Mouse (Mus musculus) left cerebral cortex, postnatal 14 days (tissue): ENCODE results near the gene Cbx6. TPM values are rescaled to one million over a fixed set of nuclear protein-coding genes. Genes with fewer than 3 reads are reported as not detected.
A peak's percentile ranks its signal among the peaks of the same experiment; 100 is the strongest.
"Not testable (repeated sequence)": the region's sequence is repeated elsewhere in the genome, so short reads cannot be mapped to it uniquely, and the experiment has no call there.

ENCODE experiments used
- DNase-seq, 2 experiments: peaks; one replicate each; pipeline ENCODE4 v3.0.0; 2021 to 2022; ENCODE audit warnings: low spot score in 2 of 2, mixed read lengths in 1 of 2
- intact Hi-C: fragments of 180-260 bp; cut with DNase I; formaldehyde crosslinking; loops from one replicate; pipeline ENCODE4 v1.15.1; 2025
- total RNA-seq, 2 experiments: library from RNA; stranded (reverse); gene quantifications; 2 replicates each; pipeline ENCODE4 v1.2.3; 2021

Gene Cbx6
- total RNA-seq, 2 experiments from 2014 or later = 429 to 483 TPM

DNA sequence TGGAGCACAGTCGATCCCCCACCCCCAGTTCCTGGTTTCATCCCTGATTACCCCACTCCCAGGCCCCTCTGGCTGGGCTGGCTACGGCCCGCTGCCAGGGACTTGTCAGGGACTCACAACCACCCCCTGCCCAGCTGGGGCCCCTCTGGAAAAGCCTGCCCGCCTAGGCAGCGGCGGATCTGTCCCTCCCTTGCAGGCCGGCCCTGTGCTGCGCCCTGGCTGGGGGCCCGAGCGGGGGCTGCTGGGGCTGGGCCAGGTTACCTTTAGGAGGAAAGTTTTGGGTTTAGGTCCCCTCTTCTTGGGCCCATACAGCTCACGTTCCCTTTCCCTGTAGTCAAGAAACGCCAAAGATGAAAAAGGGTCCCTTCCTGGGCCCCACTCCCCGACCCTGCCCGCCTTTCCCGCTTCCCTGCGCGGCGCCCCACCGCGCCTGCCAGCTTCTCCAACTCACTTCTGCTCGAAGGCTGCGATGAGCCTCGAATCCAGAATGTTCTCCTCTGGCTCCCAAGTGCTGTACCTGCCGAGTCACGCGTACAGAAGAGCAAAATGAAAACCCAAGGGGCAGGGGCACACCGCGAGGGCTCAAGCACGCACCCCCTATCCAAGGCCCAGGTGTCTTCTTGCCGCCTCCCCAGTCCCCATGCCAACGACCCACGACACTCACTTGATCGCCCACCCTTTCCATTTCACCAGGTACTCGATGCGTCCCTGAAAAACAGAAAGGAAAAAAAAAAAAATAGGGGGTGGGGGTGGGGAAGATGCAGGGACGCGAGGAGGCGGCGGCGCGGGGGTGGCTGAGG lies 1.0 kb downstream of the Cbx6 start:
- DNase-seq = peak; percentile 27 to 31
- intact Hi-C loops = loop anchor here (1.0 to 10.0 kb wide), 3 partner anchors 50 to 251 kb away; no protein-coding TSS in a partner anchor

DNA sequence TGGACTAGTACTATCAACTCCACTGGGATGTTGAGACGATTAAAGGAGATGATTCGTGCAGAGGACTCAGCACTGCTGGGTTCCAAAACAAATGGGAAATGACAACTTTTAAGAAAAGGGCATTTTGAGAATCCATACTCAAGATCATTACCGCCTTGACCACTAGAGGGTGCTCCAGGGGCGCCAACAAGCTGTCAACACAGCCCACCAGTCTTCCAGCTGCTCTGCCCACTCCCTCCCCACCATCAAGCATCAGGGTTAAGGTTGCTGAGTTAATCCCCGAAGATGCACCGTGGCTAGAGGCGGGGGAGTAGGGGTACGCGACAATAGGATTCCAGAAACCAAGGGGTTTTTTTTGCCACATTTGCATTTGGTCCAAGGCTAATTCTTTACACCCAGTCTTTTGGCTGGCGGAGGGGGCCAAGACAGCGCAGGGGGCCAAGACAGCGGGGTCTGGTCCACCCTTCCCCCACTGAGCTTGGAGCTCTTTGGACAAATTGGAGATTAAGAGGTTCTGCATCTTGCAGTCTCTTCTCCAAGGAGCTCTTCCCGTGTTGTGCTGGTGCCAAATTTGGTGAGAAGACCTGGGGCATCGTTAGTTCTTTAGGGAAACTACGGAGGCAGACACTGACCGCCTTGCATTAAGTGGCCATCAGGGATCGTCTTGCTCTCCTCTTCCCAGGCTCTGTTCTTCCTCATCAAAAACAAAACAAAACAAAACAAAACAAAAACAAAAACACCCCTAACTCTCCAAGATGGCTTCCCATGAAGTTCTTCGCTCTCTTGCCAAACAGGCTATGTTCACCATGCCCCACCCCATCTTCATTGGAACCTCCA lies 2.2 kb downstream of the Cbx6 start:
- intact Hi-C loops = loop anchor here (5.0 to 10.0 kb wide), 2 partner anchors 100 to 253 kb away; no protein-coding TSS in a partner anchor
- DNase-seq = peak; percentile 88

DNA sequence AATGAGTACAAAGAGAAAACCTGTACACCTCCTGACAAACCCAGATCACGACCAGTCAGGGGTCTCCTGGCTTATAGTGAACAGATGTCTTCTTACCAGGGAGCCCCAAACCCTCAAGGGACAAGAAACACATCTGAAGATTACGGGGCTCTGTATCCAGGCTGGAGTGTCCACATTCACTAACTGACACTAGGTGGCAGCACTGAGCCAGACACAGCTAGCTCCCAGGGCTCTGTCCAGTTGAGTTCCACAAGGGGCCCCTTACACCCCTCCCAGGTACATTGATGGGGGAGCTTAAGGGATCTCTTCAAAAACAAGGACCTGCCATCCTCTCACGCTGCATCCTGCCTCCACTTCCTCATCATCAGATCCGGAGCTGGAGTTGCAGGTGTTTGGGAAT lies 4.1 kb downstream of the Cbx6 start:
- intact Hi-C loops = loop anchor here (2.0 to 10.0 kb wide), 3 partner anchors 76 to 254 kb away; no protein-coding TSS in a partner anchor
- DNase-seq = peak; percentile 88 to 89

DNA sequence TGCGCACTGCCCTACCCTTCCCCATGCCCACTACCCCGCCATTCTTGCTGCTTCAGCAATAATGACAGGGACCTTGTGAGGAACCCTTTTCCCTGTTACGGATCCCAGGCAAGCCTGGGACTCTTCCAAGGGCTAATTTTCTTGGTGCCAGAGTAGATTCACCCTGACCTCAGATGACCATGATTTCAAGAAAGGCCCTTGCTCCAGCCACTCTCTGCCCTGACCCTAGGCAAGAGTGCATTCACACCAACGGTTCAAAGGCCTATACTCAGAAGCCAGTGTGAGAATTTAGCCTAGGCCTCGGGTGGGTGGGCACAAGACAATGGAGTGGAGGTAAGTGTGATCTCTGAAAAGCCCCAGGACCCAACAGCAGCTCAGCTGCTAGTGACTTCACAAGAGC lies 5.1 kb downstream of the Cbx6 start:
- intact Hi-C loops = no loop called here
- no peak for DNase-seq

DNA sequence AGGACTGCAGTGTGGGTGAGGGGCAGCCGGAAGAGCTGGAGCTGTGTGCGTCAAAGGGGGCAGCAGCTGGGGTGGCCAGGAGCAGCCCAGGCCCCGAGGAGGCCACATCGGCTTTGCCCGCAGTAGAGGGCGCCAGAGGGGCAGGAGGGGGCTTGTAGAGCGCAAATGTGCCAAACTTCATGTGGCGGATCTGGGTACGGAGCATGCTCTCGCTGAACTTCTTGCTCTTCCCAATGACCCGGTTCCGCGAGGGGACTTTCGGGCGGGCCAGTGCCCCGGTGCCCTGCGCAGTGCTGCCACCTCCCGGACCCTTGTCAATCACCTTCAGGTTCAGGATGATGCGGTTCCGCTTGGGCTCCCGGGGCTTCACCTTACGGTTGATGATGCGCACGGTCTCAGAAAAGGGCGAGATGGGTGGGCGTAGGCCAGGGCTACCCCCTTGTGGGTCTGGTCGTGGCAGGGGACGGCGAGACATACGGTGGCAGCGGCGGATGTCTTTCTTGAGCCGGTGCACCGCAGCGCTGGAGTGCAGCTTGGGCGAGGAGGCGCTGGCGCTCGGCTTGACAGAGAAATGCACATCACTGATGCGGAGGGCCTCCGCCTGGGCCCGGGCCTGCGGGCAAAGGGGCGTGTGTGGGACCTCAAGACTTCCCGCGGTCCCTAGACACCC lies 6.0 kb downstream of the Cbx6 start:
- intact Hi-C loops = no loop called here
- DNase-seq = peak in 1 of 2 experiments; percentile 31

DNA sequence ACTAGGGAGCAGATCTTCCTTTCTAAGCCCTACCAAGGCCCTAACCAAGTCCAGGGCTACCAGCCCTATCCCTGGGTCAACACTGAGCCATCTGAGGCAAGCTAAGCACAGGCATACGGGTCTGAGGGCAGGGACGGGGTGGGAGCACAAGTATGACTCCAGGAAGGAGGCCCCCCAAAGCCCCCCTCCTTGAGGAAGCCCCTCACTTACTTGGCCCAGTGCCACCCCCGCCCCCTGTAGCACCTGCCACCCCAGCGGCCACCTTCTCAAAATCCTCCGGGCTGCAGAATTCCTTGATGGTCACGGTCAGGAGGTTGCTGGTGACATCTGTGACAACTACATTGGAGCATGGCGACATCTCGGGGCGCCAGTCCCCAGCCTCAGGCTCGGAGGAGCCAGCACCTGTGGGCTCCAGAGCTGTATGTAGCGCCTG lies 6.7 kb downstream of the Cbx6 start:
- DNase-seq = peak in 1 of 2 experiments; percentile 20
- intact Hi-C loops = no loop called here

DNA sequence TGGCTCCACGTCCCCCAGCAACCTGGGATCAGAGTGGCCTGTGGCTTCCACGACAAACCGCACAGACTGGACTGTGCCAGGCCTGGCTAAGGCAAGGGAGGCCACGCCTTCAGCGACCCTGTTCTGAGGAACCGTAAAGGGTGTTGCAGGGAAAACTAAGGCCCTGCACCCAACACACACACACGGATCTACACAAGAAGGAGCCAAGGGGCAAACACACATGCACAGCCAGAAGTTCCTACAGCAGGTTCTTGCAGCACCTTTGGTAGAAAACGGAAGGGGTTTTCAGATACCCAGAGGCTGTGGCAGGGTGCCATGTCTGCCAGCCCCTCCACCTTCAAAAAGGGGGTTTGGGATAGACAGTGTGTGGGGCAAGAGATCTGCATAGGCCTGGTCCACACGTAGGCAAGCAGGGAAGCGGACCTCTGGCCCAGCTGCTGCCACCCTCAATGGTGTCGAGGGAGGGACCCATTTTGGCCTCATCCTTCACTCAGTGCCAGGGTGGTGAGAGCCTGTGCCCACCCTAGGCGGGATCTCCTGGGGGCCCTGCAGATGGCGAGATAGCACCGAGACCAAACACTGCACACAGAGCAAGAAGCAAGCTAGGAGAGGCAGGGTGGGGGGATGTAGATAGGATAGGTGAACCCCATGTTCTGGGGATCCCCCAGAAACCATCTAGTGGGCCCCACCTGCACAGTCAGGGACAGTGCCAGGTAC lies 7.3 kb downstream of the Cbx6 start:
- intact Hi-C loops = no loop called here
- DNase-seq = no peak

DNA sequence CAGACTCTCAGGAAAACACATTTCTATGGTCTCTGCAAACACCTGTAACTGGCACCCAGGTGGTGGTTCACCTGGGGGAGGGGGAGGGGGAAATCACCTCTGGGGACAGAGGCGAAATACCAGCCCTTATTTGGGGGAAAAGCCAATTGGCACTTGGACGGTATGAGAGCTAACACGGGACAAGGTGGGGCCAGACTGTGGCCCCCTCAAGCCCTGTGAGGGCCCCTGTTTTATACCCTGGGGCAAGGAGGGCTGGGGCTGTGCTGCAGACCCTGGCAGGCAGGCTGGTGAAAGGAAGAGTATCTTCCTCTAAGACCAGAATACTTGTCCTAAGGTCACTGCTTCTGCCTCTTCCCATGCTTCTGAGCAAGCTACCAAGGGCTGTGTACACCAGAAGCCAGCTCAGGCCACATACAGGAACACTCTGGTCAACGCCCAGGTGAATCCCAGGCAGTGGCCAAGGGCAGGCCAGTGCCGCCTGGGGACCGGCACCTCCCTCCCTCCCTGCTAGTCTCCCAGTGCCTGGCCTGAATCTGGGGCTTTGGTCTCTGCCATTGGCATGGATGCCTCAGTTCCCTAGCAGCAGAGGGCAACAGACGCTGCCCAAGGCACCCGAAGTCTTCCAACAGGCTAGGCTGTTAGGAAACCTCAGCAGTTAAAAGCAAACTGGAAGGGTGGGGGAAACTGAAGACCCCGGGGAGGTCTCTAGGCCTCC lies 8.1 kb downstream of the Cbx6 start:
- DNase-seq = no peak
- intact Hi-C loops = no loop called here

DNA sequence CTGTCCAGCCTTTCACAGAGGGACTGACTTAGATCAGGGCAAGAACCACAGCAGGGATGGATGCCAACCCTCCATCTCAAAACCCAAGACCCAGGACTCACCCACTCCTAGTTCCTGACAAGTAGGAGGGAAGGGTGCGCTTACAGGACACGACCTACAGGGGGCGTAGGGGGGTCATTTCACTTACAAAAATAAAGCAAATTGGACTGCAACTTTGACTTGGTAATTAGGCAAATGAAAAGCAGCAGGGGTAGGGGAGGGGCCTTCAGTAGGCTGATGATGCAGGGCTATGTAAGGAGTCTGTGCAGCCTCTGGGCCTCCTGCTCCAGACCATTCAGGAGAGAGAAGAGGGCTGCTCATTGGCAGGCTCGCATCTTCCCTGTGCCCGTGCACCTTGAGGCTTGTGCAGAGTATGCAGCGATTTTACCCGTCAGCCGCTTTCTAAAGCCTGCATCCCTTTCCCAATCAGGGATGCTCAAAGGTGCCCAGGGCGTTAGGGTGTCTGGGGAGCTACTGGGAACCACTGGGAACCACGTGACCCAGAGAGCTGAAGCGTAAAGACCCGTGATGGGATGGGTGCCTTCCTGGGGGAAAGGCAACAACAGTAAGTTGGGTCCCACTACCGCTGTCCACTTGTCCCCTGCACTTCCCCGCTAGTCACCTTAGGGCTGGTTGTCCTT lies 9.2 kb downstream of the Cbx6 start:
- intact Hi-C loops = no loop called here
- peak; percentile 43 to 77 for DNase-seq

DNA sequence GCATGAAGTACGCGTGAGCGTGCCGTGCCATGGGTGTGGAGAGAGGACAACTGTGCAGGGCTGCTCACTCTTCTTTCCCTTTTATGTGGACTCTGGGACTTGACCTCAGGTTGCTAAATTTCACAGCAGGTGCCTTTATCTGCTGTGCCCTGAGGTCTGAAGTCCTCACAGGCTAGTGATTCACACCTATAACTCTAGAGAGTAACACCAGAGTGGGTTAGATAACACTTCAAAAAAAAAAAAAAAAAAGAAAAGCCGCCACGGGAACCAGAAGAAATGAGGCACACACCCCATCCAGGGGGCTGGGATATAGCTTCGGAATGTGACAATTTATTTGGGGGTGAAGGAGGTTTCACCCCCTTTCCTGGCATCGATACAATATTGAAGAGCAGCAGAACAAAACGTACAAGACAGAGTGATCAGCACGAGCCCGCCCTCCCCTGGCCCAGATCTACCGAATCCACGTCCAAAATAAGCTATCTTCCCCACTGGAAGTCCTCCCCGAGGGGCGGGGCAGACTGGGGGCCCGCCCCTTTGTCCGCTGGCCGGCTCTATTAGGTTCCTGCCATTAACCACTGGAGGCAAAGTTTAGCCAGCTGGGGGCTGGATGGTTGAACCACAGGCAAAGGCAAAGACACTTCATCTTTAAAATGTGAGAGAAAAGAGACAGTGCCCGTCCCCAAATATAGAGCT lies 10.8 kb downstream of the Cbx6 start:
- intact Hi-C loops = no loop called here

DNA sequence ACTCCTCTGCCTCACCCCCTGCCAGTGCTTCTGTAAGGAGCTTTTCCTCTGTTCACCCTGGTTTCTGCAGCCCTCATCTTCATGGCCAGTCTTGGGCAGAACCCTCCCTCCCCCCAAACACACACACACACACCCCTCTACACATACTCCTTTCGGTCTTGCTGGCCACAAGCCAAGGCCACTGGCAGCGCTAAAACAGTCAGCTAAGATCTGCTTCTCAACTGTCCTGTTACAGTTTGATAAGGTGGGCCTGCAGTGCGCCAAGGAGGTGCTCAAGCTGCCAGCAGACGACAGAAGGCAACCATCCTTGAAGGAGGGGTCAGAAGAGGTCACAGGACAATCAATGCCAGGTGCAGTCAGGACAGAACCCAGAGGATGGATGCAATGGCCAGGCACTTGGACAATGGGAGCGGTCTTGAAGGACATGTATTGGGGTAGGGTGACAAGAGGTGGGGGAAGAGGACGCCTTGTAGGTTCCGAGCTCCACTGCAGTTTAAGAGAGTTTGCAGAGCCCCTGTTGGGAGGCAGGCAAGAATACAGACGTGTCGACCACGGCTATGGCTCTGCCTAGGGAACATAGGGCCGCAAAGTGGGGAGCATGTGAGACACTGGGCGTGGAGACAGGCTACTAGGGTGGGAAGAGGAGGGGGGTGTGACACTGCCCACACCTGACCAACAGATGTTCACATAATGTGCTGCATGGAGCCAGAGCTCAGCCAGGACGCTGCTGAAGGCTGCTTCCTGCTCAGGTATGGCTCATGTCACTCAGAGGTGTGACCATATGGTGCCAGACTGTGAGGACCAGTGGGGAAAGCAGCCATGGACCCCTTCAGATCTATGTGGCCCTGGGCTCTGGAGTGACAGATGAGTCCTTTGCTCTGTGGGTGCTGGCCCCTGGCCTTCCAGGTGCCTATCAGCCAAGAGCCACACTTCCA lies 12.0 kb downstream of the Cbx6 start:
- intact Hi-C loops = no loop called here

More for the DNA sequence above, 10.8 kb downstream of the Cbx6 start:
- peak in 1 of 2 experiments; percentile 44 for DNase-seq

DNA sequence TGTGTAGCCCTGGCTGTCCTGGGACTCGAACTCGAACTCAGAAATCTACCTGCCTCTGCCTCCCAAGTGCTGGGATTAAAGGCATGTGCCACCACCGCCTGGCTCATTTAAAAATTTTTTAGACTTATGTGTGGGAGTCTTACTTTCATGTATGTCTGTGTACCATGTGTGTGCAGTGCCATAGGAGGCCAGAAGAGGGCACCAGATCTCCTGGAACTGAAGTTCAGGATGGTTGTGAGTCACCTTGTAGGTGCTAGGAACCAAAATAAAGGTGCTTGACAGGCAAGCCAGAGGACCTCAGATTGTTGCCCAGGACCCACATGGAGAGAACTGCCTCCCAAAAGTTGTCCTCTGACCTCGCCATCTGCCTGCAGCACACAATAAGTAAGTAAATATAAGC lies 16.2 kb downstream of the Cbx6 start:
- intact Hi-C loops = no loop called here
- no peak for DNase-seq

More for the DNA sequence above, 12.0 kb downstream of the Cbx6 start:
- no peak for DNase-seq

DNA sequence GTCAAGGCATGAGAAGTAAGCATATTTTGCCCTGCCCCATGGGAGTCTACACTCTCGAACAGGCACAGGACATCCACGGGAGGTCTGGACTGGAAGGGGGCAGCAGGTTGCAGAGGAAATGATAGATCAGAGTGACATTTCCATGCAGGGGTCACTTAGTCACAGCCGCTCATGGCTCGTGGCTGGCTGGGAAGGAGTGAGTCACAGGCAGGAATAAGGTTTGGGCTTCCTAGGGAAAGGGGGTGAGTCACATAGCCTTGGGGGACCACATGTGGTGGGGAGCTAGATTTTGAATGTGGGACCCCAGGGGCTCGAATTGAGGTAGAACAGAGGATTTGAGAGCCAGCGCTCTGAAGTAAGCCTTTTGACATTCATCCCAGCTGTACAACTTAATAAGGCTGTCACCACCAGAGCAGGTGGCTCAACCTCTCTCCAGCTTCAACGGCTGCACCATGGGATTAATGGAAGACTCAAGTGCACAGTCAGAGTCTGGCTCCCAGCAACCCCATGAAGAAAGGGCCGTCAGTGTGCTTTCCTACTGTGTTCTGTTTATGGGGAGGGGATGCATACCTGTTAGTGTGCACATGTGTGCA lies 20.7 kb downstream of the Cbx6 start:
- intact Hi-C loops = no loop called here

DNA sequence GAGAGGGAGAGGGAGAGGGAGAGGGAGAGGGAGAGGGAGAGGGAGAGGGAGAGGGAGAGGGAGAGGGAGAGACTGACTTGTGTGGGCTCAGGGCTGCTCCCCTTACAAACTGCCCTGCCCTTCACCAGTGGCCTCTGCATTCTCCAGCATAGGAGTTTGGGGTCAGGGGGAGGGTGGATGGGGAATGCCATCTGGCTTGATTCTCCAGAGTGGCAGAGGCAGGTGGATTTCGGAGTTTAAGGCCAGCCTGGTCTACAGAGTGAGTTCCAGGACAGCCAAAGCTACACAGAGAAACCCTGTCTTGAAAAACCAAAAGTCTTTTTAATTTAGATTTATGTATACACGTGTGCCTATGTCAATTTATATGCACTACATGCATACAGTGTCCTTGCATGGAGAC lies 21.6 kb downstream of the Cbx6 start:
- intact Hi-C loops, DNase-seq: not testable (repeated sequence)

More for the DNA sequence above, 20.7 kb downstream of the Cbx6 start:
- DNase-seq = no peak

DNA sequence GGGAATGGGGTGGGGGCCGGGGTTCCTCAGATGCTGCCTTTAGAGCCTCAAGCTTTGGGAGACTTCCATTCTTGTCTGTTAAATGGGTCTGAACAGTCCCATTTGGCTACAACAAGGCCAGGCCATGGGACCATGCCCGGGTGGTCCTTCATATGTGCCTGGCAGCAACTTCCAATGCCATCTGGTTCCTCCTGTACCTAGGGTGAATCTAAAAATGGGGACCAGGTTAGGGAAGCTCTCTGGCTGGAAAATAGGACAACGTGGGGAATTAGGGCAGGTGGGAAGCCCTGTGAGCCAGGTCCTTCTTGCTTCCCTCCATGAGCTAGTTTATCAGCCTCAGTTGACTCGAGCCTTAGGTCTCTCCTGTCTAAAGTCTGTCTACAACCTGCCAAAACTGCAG lies 23.5 kb downstream of the Cbx6 start:
- DNase-seq = no peak
- intact Hi-C loops = no loop called here

DNA sequence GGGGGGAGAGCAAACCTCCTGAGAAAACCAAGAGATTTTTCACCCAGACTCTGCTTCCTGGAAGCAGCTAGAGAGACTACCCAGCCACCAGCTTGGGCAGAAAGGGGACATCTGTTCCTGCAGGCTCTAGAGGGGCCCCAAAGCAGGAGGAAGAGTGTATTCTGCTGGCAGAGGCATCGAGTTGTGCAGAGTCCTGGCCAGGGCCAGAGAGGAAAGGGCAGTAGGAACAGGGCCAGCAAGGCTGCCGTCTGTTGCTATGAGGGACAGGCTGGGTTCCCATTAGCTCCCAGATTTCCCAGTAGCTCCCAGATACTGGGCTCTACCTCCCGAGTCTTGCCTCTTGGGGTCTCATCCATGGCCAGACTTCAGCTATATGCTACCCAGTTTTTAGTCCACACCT lies 24.4 kb downstream of the Cbx6 start:
- intact Hi-C loops = no loop called here
- DNase-seq = no peak
